Mouse (Mus musculus): ENCODE measurements at regions not wholly inside any gene's neighbourhood (a gene's known extent, or its start where the extent isn't known, plus 50 kb on each side); places are given as distances from the start of the nearest gene placed in this dataset.

- no peak overlapping the region for H3K27ac ChIP-seq (ENCODE audit: control insufficient read depth, low read depth, low read length)
- no peaks in the 10 kb centered on the region for H3K36me3 ChIP-seq (ENCODE audit: control insufficient read depth in 1 of 2, insufficient read depth in 2 of 2, low read length in 2 of 2)
- no peaks in the 10 kb centered on the region for H3K79me2 ChIP-seq (ENCODE audit: control insufficient read depth, insufficient read depth, low read length, poor library complexity)
- no peaks in the 10 kb centered on the region for H3K4me1 ChIP-seq (ENCODE audit: control insufficient read depth in 1 of 2, insufficient read depth in 2 of 2, low read length in 2 of 2)
- H3K27me3 ChIP-seq (ENCODE audit: control insufficient read depth in 1 of 2, insufficient read depth in 2 of 2, low read length in 2 of 2), result no peaks in the 10 kb centered on the region; a peak in 1 of 4 replicates
- no peak for DNase-seq (ENCODE audit: low read depth, low spot score)
- no peak overlapping the region for H3K9ac ChIP-seq (ENCODE audit: control insufficient read depth, low read depth, low read length, poor library complexity, severe bottlenecking)
- no peak overlapping the region for H3K4me3 ChIP-seq (ENCODE audit: control insufficient read depth in 1 of 2, insufficient read depth in 1 of 2, low read depth in 2 of 2, low read length in 2 of 2)
- no peak for TF ChIP-seq CHD1 (IDR thresholded peaks at IDR 0.05; ENCODE audit: low read depth, low read length)
- no peak for TF ChIP-seq NELFE (IDR thresholded peaks at IDR 0.05; ENCODE audit: low read depth, low read length)
- no peak for TF ChIP-seq MYB (IDR thresholded peaks at IDR 0.05; ENCODE audit: low read depth, low read length)
- TF ChIP-seq ETS1 (IDR thresholded peaks at IDR 0.05; ENCODE audit: low read depth, low read length), result no peak
- TF ChIP-seq GABPA (IDR thresholded peaks at IDR 0.05; ENCODE audit: low read depth, low read length), result no peak
- TF ChIP-seq MAZ (IDR thresholded peaks at IDR 0.05; ENCODE audit: low read depth, low read length), result no peak
- TF ChIP-seq HCFC1 (IDR thresholded peaks at IDR 0.05; ENCODE audit: low read depth, low read length), result no peak
- H3K9me3 ChIP-seq (replicated peaks; ENCODE audit: insufficient read depth, low read length), result no peaks in the 10 kb centered on the region
These were observed 90.1 kb upstream of the Creb1 start for GRCm38 (mm10) chr1:64442179-64442874.

GRCm38 (mm10) chr1:64423256-64423655 is 109.2 kb upstream of the Creb1 start:
- Histone ChIP-seq H3K27me3 (ENCODE audit: control insufficient read depth in 1 of 2, insufficient read depth in 2 of 2, low read length in 2 of 2) (peaks cover 0 to 1% of the 10 kb centered on the region in 2 experiments; a peak in 2 of 4 replicates), H3K27ac (ENCODE audit: control insufficient read depth, low read depth, low read length) (no peak overlapping the region), H3K4me3 (ENCODE audit: control insufficient read depth in 1 of 2, insufficient read depth in 1 of 2, low read depth in 2 of 2, low read length in 2 of 2) (no peak overlapping the region), H3K79me2 (ENCODE audit: control insufficient read depth, insufficient read depth, low read length, poor library complexity) (no peaks in the 10 kb centered on the region), H3K9me3 (replicated peaks; ENCODE audit: insufficient read depth, low read length) (no peaks in the 10 kb centered on the region), H3K9ac (ENCODE audit: control insufficient read depth, low read depth, low read length, poor library complexity, severe bottlenecking) (no peak overlapping the region), H3K4me1 (ENCODE audit: control insufficient read depth in 1 of 2, insufficient read depth in 2 of 2, low read length in 2 of 2) (no peaks in the 10 kb centered on the region), H3K36me3 (ENCODE audit: control insufficient read depth in 1 of 2, insufficient read depth in 2 of 2, low read length in 2 of 2) (no peaks in the 10 kb centered on the region)
- DNase-seq (ENCODE audit: low read depth, low spot score), result no peak
- no peak for TF ChIP-seq MAZ (IDR thresholded peaks at IDR 0.05; ENCODE audit: low read depth, low read length)
- no peak for TF ChIP-seq SIN3A (IDR thresholded peaks at IDR 0.05; ENCODE audit: low read length)
- TF ChIP-seq ZMIZ1 (IDR thresholded peaks at IDR 0.05; ENCODE audit: low read depth, low read length), result no peak
- TF ChIP-seq UBTF (IDR thresholded peaks at IDR 0.05; ENCODE audit: borderline replicate concordance, insufficient read depth, low read depth, low read length), result no peak
- no peak for TF ChIP-seq HCFC1 (IDR thresholded peaks at IDR 0.05; ENCODE audit: low read depth, low read length)
- no peak for TF ChIP-seq NRF1 (IDR thresholded peaks at IDR 0.05; ENCODE audit: insufficient read depth, low read depth, low read length, poor library complexity, severe bottlenecking)
- TF ChIP-seq NELFE (IDR thresholded peaks at IDR 0.05; ENCODE audit: low read depth, low read length), result no peak
- no peak for TF ChIP-seq ZKSCAN1 (IDR thresholded peaks at IDR 0.05; ENCODE audit: low read depth, low read length)
- TF ChIP-seq USF2 (IDR thresholded peaks at IDR 0.05; ENCODE audit: borderline replicate concordance in 1 of 2, insufficient read depth in 1 of 2, low read depth in 1 of 2, low read length in 2 of 2), result no peak
- TF ChIP-seq USF1 (IDR thresholded peaks at IDR 0.05; ENCODE audit: low read depth, low read length), result no peak
- no peak for TF ChIP-seq POLR2A (IDR thresholded peaks at IDR 0.05; ENCODE audit: control insufficient read depth in 1 of 2, insufficient read depth in 1 of 2, low read depth in 1 of 2, low read length in 2 of 2, poor library complexity in 1 of 2)
